Mouse (Mus musculus) cerebellum, adult 8-10 months (tissue): ENCODE measurements around the gene Dnttip1.
"Not testable (repeated sequence)": the region's sequence is repeated elsewhere in the genome, so short reads cannot be mapped to it uniquely, and the experiment has no call there.

Experiments used
- DNase-seq: peaks from one replicate; pipeline ENCODE4 v3.0.0; 2022

Gene Dnttip1

GRCm38 (mm10) chr2:164783926-164784581 lies 38.3 kb downstream of the Dnttip1 start:
- no peak for DNase-seq

- DNase-seq, result no peak
Observed at GRCm38 (mm10) chr2:164784869-164785420, 39.2 kb downstream of the Dnttip1 start.

- DNase-seq, result peak; percentile 88
Observed at GRCm38 (mm10) chr2:164785481-164786387, 40.0 kb downstream of the Dnttip1 start, which contains the start of gene Snx21. TSS of gene Snx21 (plus strand) at chr2:164785823.

- DNase-seq, result peak; percentile 47
Observed at GRCm38 (mm10) chr2:164786388-164786885, 40.7 kb downstream of the Dnttip1 start.

- DNase-seq, result no peak
Observed at GRCm38 (mm10) chr2:164787032-164787431, 41.2 kb downstream of the Dnttip1 start.

GRCm38 (mm10) chr2:164787779-164788178 lies 42.0 kb downstream of the Dnttip1 start:
- no peak for DNase-seq

- DNase-seq, result no peak
Observed at GRCm38 (mm10) chr2:164788411-164788810, 42.6 kb downstream of the Dnttip1 start.

- no peak for DNase-seq
Observed at GRCm38 (mm10) chr2:164790451-164790850, 44.7 kb downstream of the Dnttip1 start.

- peak; percentile 57 for DNase-seq
Observed at GRCm38 (mm10) chr2:164791841-164792261, 46.1 kb downstream of the Dnttip1 start.

- no peak for DNase-seq
Observed at GRCm38 (mm10) chr2:164792400-164793190, 46.8 kb downstream of the Dnttip1 start.

- peak; percentile 74 for DNase-seq
Observed at GRCm38 (mm10) chr2:164793236-164793635, 47.5 kb downstream of the Dnttip1 start.

- no peak for DNase-seq
Observed at GRCm38 (mm10) chr2:164793772-164794171, 48.0 kb downstream of the Dnttip1 start.

- peak; percentile 83 for DNase-seq
Observed at GRCm38 (mm10) chr2:164794293-164794692, 48.5 kb downstream of the Dnttip1 start.

GRCm38 (mm10) chr2:164795868-164796267 lies 50.1 kb downstream of the Dnttip1 start:
- DNase-seq, result no peak

- DNase-seq, result not testable (repeated sequence)
Observed at GRCm38 (mm10) chr2:164798554-164798953, 52.8 kb downstream of the Dnttip1 start.

GRCm38 (mm10) chr2:164800252-164801004 lies 54.6 kb downstream of the Dnttip1 start:
- no peak for DNase-seq

GRCm38 (mm10) chr2:164803201-164803920 lies 57.6 kb downstream of the Dnttip1 start:
- no peak for DNase-seq

- DNase-seq, result no peak
Observed at GRCm38 (mm10) chr2:164803921-164804313, 58.1 kb downstream of the Dnttip1 start.

- DNase-seq, result peak; percentile 99
Observed at GRCm38 (mm10) chr2:164804533-164805331, 58.9 kb downstream of the Dnttip1 start, which contains the start of the genes Acot8 and Zswim3. TSS of gene Acot8 (minus strand) at chr2:164804882. TSS of gene Zswim3 (plus strand) at chr2:164805098.

- DNase-seq, result no peak
Observed at GRCm38 (mm10) chr2:164805332-164805718, 59.5 kb downstream of the Dnttip1 start.
